In the genomic region with DNA sequence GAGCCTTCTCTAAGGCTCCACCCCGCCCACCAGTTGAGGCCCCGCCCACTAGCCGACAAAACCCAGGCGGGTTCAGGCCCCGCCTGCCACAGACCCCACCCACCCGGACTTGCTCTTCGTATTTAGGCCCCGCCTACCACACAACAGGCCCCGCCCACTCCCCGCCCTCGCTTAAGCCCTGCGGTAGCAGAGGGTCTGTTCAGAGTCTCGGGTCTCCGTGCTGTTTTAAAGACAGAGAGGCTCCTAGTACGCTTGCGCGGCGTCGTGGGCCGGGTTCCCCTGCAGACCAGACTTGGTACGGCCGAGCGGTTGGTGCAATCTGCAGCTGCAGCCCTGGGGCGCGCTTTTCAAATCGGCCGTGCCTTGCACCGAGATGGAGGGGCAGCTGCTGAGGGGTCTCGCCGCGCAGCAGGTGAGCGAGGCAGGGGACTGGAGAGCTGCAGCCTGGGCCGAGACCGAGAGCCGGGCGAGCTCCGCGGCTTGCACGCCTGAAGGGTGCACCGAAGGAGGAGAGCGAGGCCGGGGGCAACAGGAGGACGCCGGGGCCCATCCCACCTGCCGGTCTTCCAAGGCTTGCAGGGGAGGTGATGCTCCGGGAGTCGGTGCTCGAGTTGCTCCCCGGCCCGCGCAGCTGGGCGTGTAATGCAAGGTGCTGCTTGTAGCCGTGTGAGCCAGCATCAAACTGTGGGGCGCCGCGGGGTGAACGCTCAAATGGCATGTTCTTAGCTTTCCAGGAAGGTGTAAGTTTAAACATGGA, we compare ENCODE assay signal across 8 mouse cellular contexts. TPM values are rescaled to one million over a fixed set of nuclear protein-coding genes. Genes with fewer than 3 reads are reported as not detected.
DNase-seq lines count a peak whose midpoint lies in the region; ATAC-seq lines count a peak whose summit lies in the region.

Gene Rtkn2 (plus strand): TSS at position 170 of the 757 bp plus-strand sequence.

- peak within 1 kb of the TSS; percentile 72 for H3K9ac ChIP-seq in hindbrain, embryonic 12.5 days

- H3K4me2 ChIP-seq in hindbrain, embryonic 12.5 days (replicated peaks): peak within 1 kb of the TSS; percentile 99

- DNase-seq in R1 (ENCODE audit: low read depth, low spot score): peak; percentile 98
- peak; percentile 96 to 97 for DNase-seq in cerebellum, postnatal 10 days
- DNase-seq in frontal cortex, postnatal 10 days (ENCODE audit: low spot score in 2 of 2): peak; percentile 88 to 89
- DNase-seq in layer of hippocampus, postnatal 25 days (ENCODE audit: extremely low spot score in 1 of 2, low spot score in 1 of 2): peak; percentile 73 to 79
- peak; percentile 93 for DNase-seq in lung, postnatal 14 days
- peak; percentile 86 for DNase-seq in ovary, postnatal 36 days (ENCODE audit: low spot score)
- peak; percentile 97 for DNase-seq in thymus, postnatal 14 days

- peaks cover 10% of the 10 kb centered on the region; the same call in 1 of the 2 replicates for H3K4me1 ChIP-seq in hindbrain, embryonic 12.5 days

- ATAC-seq in hindbrain, embryonic 12.5 days (ENCODE audit: low FRiP score): peak; percentile 98

- no peaks in the 10 kb centered on the region for H3K9me3 ChIP-seq in hindbrain, embryonic 12.5 days (replicated peaks)

- no peaks in the 10 kb centered on the region for H3K27me3 ChIP-seq in hindbrain, embryonic 12.5 days

- H3K36me3 ChIP-seq in hindbrain, embryonic 12.5 days: no peaks in the 10 kb centered on the region

- peak within 1 kb of the TSS; percentile 73 for H3K4me3 ChIP-seq in hindbrain, embryonic 12.5 days

- H3K27ac ChIP-seq in hindbrain, embryonic 12.5 days: peak within 1 kb of the TSS; percentile 64

- WGBS in hindbrain, embryonic 12.5 days: under 1% methylated on average over 57 of the region's 57 CpGs

RNA-seq across cellular contexts. Expression of gene Rtkn2, which starts in this region (rescaled TPM):
- 13.4 and 14.0 TPM in 2 replicates for polyA plus RNA-seq in hindbrain, embryonic 12.5 days (2016; fragmentation: Nextera tagmentation; extraction: Ambion mirVana)
- 1 to 10 TPM; 4.7 to 6.5 TPM for total RNA-seq in layer of hippocampus, postnatal 25 days (2021)

Comparison
In these comparisons a context has a peak if more than half of its experiments do, and no peak if none do; other contexts are left out.
1. Peak in every context shown above with its lines: DNase-seq, ATAC-seq, H3K4me3 ChIP-seq and H3K27ac ChIP-seq.